Mouse (Mus musculus) liver, embryonic 11.5 days (tissue): ENCODE data around the gene Cyp26b1. TPM values are rescaled to one million over a fixed set of nuclear protein-coding genes. Genes with fewer than 3 reads are reported as not detected.
A peak's percentile ranks its signal among the peaks of the same experiment; 100 is the strongest.

Experiments used
- ATAC-seq: fragments of 200-750 bp; cut with Nextera tagmentation; replicated peaks from 2 replicates; pipeline ENCODE4 v1.8.0; 2017; ENCODE audit warnings: moderate number of reproducible peaks, mild to moderate bottlenecking, moderate TSS enrichment, moderate library complexity; ENCODE audit not compliant: low FRiP score
- DNase-seq: peaks from one replicate; pipeline ENCODE4 v3.0.0-alpha.2; 2017; ENCODE audit warnings: low spot score
- H3K27ac ChIP-seq: fragments of 300-500 bp; sonication (generic); 2 replicates; pipeline ENCODE4 v1.5.1; 2014; ENCODE audit warnings: mild to moderate bottlenecking, low read depth, low read length, control low read depth
- H3K27me3 ChIP-seq: fragments of 300-500 bp; sonication (generic); replicated peaks from 2 replicates; pipeline ENCODE4 v1.6.1; 2014; ENCODE audit warnings: low read length, mixed read lengths; ENCODE audit not compliant: control insufficient read depth, insufficient read depth
- H3K36me3 ChIP-seq: fragments of 300-500 bp; sonication (generic); 2 replicates; pipeline ENCODE4 v1.6.1; 2014; ENCODE audit warnings: mild to moderate bottlenecking, low read length, moderate library complexity, mixed read lengths; ENCODE audit not compliant: control insufficient read depth, insufficient read depth
- H3K4me1 ChIP-seq: fragments of 300-500 bp; sonication (generic); replicated peaks from 2 replicates; pipeline ENCODE4 v1.6.1; 2014; ENCODE audit warnings: low read length, mixed read lengths; ENCODE audit not compliant: control insufficient read depth, insufficient read depth
- H3K4me2 ChIP-seq: fragments of 300-500 bp; sonication (generic); 2 replicates; pipeline ENCODE4 v1.6.1; 2014; ENCODE audit warnings: mild to moderate bottlenecking, control low read depth, moderate library complexity
- H3K4me3 ChIP-seq: fragments of 300-500 bp; sonication (generic); 2 replicates; pipeline ENCODE4 v1.5.1; 2014; ENCODE audit warnings: low read depth, low read length, control low read depth
- H3K9ac ChIP-seq: fragments of 300-500 bp; sonication (generic); 2 replicates; pipeline ENCODE4 v1.6.1; 2014; ENCODE audit warnings: low read depth, low read length, control low read depth
- H3K9me3 ChIP-seq: fragments of 300-500 bp; sonication (generic); 2 replicates; pipeline ENCODE4 v1.6.1; 2016; ENCODE audit warnings: low read length, inconsistent platforms, mixed read lengths; ENCODE audit not compliant: control insufficient read depth
- WGBS: fragments of 180-500 bp; shearing (Covaris S2); extraction: QIAGEN DNeasy Blood & Tissue Kit; methylation state at CpG from one replicate; pipeline ENCODE4 v1.1.7; 2014; 5-methylcytosine and 5-hydroxymethylcytosine counted together
- polyA plus RNA-seq: library from polyadenylated mRNA; unstranded; fragments of >200 nt; fragmentation: Nextera tagmentation; extraction: Ambion mirVana; gene quantifications from 2 replicates; pipeline ENCODE4 v1.2.1, GENCODE M21; 2014

Gene Cyp26b1
- polyA plus RNA-seq, 1 experiment from 2014 or later, result 1.0 TPM

DNA sequence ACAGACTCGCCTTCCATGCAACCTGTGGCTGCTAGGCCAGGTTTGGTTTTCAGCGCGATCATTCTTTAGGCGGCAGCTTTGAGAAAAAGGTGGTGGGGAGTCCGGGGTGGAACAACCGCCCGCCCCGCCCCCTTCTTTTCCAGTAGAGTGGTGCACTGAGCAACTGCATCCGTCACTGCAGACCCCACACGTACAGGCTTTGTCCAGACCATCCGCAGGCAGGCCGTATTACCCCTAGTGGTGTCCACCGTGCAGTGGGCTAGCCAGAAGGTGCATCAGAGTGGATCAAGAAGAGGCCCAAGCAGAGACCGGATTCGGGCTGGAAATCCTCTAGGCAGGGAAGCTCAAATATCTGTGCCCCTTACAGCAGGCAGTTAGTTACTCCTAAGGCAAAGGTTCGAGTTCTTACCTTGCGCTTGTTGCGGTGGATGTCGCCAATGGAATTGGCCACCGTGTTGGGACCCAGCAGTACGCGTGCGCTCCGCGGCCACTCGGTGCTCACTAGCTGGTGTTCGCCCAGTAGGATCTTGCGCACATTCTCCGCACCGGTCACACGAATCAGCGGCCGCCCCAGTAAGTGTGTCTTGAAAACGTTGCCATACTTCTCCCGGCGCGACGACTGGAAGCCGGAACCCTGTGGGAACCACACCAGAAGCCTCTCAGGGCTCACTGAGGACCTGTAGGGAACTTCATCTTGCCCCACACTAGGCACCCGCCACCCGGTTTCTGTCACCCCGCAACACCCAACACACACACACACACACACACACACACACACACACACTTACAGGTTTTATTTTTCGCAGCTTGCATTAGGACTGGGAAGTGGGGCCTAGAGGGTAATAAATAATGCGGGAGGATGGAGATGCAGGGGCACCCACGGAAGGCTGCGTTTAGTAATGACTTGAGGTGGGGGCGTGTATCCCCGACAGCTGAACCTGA lies 9.6 kb downstream of the Cyp26b1 start:
- Histone ChIP-seq H3K9ac (no peak overlapping the region; the same call in 1 of the 2 replicates), H3K36me3 (no peaks in the 10 kb centered on the region), H3K9me3 (no peaks in the 10 kb centered on the region), H3K27me3 (peaks cover 99% of the 10 kb centered on the region), H3K27ac (no peak overlapping the region), H3K4me2 (peak overlapping the region; percentile 64), H3K4me1 (peaks cover 11% of the 10 kb centered on the region), H3K4me3 (peak overlapping the region; percentile 38)
- DNase-seq (peak; percentile 45), ATAC-seq (no peak)
- 2% methylated on average over 48 of the region's 48 CpGs for WGBS

DNA sequence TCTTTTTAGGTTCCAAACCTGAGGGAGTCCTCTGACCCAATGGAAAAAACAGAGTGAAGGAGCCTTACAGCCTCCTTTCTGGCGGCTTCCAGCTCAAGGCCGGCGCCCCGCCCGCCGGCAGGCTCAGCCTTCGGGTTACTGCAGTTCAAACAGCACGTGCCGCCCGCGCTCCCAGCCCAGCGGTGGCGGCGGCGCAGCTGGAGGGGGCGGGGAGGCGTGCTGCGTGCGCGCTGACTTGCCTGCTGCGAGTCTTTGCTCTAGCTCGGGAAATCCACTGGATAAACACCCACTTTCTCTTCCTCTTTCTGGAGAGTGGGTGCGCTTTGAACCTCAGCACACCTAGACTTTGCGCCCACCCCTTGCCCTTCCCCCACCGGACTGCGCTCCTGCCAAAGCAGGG lies 10.3 kb downstream of the Cyp26b1 start:
- H3K27me3 ChIP-seq, result peaks cover 97% of the 10 kb centered on the region
- peak overlapping the region; percentile 38 for H3K4me3 ChIP-seq
- H3K27ac ChIP-seq, result no peak overlapping the region
- H3K9ac ChIP-seq, result no peak overlapping the region; the same call in 1 of the 2 replicates
- no peaks in the 10 kb centered on the region for H3K36me3 ChIP-seq
- H3K4me2 ChIP-seq, result peak overlapping the region; percentile 64
- H3K9me3 ChIP-seq, result no peaks in the 10 kb centered on the region
- under 1% methylated on average over 26 of the region's 26 CpGs for WGBS
- ATAC-seq (peak; percentile 48; the same call in 1 of the 2 replicates), DNase-seq (peak; percentile 75)
- peaks cover 11% of the 10 kb centered on the region for H3K4me1 ChIP-seq

DNA sequence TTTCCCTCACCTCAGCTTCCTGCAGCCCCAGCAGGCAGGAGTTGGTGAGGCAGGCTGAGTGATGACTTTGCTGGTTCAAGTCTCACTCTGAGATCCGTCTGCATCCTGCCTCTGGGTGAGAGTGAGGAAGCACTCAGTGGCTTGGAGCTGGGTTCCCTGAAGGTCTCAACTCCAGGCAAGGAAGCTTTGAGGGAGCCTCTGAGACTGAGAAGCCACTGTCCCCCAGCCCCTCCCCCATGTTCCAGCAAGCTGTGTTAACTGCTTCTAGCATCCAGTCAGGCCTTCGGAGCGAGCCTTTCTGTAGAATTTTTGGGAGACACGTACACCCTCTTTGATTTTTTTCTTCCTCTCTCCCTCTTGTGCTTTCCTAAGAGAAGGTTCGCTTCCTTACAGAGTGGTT lies 10.9 kb downstream of the Cyp26b1 start:
- DNase-seq, result peak; percentile 30
- H3K27me3 ChIP-seq, result peaks cover 94% of the 10 kb centered on the region
- H3K4me3 ChIP-seq, result no peak overlapping the region
- H3K36me3 ChIP-seq, result no peaks in the 10 kb centered on the region
- no peaks in the 10 kb centered on the region for H3K9me3 ChIP-seq
- no peak overlapping the region for H3K27ac ChIP-seq
- peaks cover 7% of the 10 kb centered on the region for H3K4me1 ChIP-seq
- WGBS, result 15% methylated on average over 5 of the region's 5 CpGs
- no peak overlapping the region for H3K9ac ChIP-seq
- peak overlapping the region; percentile 64; the same call in 1 of the 2 replicates for H3K4me2 ChIP-seq
- ATAC-seq, result no peak

GRCm38 (mm10) chr6:84581833-84582445 lies 11.8 kb downstream of the Cyp26b1 start:
- H3K9me3 ChIP-seq, result no peaks in the 10 kb centered on the region
- ATAC-seq, result no peak
- DNase-seq, result no peak
- H3K36me3 ChIP-seq, result no peaks in the 10 kb centered on the region
- peaks cover 7% of the 10 kb centered on the region for H3K4me1 ChIP-seq
- WGBS, result 54% methylated on average over 9 of the region's 9 CpGs
- peaks cover 91% of the 10 kb centered on the region for H3K27me3 ChIP-seq
- no peak overlapping the region for H3K27ac ChIP-seq
- H3K4me2 ChIP-seq, result no peak overlapping the region
- no peak overlapping the region for H3K9ac ChIP-seq
- H3K4me3 ChIP-seq, result no peak overlapping the region

- Histone ChIP-seq H3K36me3 (no peaks in the 10 kb centered on the region), H3K9me3 (no peaks in the 10 kb centered on the region), H3K9ac (no peak overlapping the region), H3K27ac (no peak overlapping the region), H3K27me3 (peaks cover 84% of the 10 kb centered on the region), H3K4me3 (no peak overlapping the region), H3K4me1 (peaks cover 7% of the 10 kb centered on the region), H3K4me2 (no peak overlapping the region)
- no peak for ATAC-seq
- 54% methylated on average over 6 of the region's 6 CpGs for WGBS
- no peak for DNase-seq
Measured at GRCm38 (mm10) chr6:84580979-84581832, 12.5 kb downstream of the Cyp26b1 start.

- WGBS, result 56% methylated on average over 8 of the region's 8 CpGs
- no peak for ATAC-seq
- Histone ChIP-seq H3K4me2 (no peak overlapping the region), H3K4me1 (peaks cover 7% of the 10 kb centered on the region), H3K9me3 (no peaks in the 10 kb centered on the region), H3K27me3 (peaks cover 72% of the 10 kb centered on the region), H3K9ac (no peak overlapping the region), H3K27ac (no peak overlapping the region), H3K4me3 (no peak overlapping the region), H3K36me3 (no peaks in the 10 kb centered on the region)
- no peak for DNase-seq
Measured at GRCm38 (mm10) chr6:84579508-84579907, 14.2 kb downstream of the Cyp26b1 start.

- Histone ChIP-seq H3K27ac (no peak overlapping the region), H3K4me3 (no peak overlapping the region), H3K9ac (no peak overlapping the region), H3K9me3 (no peaks in the 10 kb centered on the region), H3K4me2 (no peak overlapping the region), H3K27me3 (peaks cover 70% of the 10 kb centered on the region), H3K4me1 (peaks cover 7% of the 10 kb centered on the region), H3K36me3 (no peaks in the 10 kb centered on the region)
- 7% methylated on average over 5 of the region's 5 CpGs for WGBS
- DNase-seq (no peak), ATAC-seq (no peak)
Measured at GRCm38 (mm10) chr6:84578928-84579327, 14.8 kb downstream of the Cyp26b1 start.

- no peak overlapping the region for H3K4me3 ChIP-seq
- DNase-seq (no peak), ATAC-seq (no peak)
- 78% methylated on average over 4 of the region's 4 CpGs for WGBS
- H3K9ac ChIP-seq, result no peak overlapping the region
- H3K9me3 ChIP-seq, result no peaks in the 10 kb centered on the region
- no peaks in the 10 kb centered on the region for H3K36me3 ChIP-seq
- H3K4me2 ChIP-seq, result no peak overlapping the region
- no peaks in the 10 kb centered on the region; the same call in none of the 2 replicates for H3K4me1 ChIP-seq
- no peak overlapping the region for H3K27ac ChIP-seq
- H3K27me3 ChIP-seq, result peaks cover 62% of the 10 kb centered on the region
Measured at GRCm38 (mm10) chr6:84577898-84578297, 15.8 kb downstream of the Cyp26b1 start.
